Mouse (Mus musculus): Measurements from ENCODE around the gene Pmpca. TPM values are rescaled to one million over a fixed set of nuclear protein-coding genes. Genes with fewer than 3 reads are reported as not detected.

Gene Pmpca
- 117 and 151 TPM in 2 replicates for total RNA-seq (2021)
- long read RNA-seq, transcript Pmpca-201 (13 exons, 3,135 nt), result major isoform, 161 of 211 reads
- long read RNA-seq, partial matches to known transcripts, result 28 of 211 reads
- long read RNA-seq, other reads (novel, unspliced or antisense), result 20 of 211 reads

- peak; percentile 88 for DNase-seq
Observed at GRCm38 (mm10) chr2:26389154-26389690, at the start of gene Pmpca, which contains the start of gene Entr1. Gene Pmpca (plus strand): TSS chr2:26389339. Gene Entr1 (minus strand): TSS chr2:26389316.

GRCm38 (mm10) chr2:26341510-26341981 lies 47.6 kb upstream of the Pmpca start:
- no peak for DNase-seq

- DNase-seq, result peak; percentile 42
Observed at GRCm38 (mm10) chr2:26342044-26342443, 47.1 kb upstream of the Pmpca start.

- no peak for DNase-seq
Observed at GRCm38 (mm10) chr2:26342609-26343490, 46.3 kb upstream of the Pmpca start.

DNA sequence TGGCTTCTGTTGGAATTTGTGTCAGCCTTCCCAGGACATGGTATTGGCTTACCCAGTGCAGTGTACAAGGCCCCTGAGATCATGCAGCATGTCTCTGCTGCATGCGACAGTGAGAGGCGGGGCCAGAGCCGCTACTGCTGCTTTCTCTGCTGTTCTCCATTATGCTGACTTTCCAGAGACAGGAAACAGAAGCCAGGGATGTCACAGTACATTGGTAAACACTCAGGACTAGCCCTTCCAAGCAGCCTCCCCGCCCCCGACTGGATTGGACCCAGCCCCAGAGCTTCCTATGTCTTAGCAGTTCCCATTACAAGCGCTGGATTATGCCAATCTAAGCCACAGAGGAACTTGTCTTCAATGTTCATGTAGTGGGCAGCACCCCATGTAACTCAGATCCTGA lies 40.9 kb upstream of the Pmpca start:
- no peak for DNase-seq

GRCm38 (mm10) chr2:26351358-26352290 lies 37.5 kb upstream of the Pmpca start, which contains the start of gene Dnlz:
Gene Dnlz (minus strand): TSS chr2:26352110.
- peak; percentile 93 for DNase-seq

DNA sequence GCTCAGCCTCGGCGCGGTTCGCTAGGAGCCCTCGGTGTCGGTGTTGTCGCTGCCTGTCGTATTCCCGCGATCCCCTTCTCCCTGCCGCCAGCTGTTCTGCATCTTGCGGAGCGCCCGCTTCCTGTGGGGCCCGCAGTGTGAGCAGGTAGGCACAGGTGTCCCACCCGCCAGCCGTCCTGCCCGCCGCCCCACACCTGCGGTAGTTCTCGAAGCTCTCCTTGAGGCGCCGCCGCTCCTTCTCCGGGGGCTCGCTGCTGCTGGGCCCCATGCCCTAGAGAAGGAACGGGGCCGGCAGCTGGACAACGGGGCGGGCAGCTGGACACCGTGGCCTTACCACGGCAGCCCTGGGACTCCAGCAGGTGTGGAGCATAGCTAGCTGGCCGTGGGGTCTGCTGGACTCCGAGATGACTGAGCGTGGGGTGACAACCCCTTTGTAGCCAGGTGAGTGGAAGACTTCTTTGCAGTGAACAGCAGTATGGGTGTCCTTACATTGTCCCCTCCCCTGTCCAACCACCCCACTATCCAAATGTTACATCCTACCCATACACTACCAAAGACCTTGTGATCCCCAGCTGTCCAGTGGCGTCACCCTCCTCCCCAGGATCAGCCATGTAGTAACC lies 36.7 kb upstream of the Pmpca start:
- peak; percentile 41 for DNase-seq

DNA sequence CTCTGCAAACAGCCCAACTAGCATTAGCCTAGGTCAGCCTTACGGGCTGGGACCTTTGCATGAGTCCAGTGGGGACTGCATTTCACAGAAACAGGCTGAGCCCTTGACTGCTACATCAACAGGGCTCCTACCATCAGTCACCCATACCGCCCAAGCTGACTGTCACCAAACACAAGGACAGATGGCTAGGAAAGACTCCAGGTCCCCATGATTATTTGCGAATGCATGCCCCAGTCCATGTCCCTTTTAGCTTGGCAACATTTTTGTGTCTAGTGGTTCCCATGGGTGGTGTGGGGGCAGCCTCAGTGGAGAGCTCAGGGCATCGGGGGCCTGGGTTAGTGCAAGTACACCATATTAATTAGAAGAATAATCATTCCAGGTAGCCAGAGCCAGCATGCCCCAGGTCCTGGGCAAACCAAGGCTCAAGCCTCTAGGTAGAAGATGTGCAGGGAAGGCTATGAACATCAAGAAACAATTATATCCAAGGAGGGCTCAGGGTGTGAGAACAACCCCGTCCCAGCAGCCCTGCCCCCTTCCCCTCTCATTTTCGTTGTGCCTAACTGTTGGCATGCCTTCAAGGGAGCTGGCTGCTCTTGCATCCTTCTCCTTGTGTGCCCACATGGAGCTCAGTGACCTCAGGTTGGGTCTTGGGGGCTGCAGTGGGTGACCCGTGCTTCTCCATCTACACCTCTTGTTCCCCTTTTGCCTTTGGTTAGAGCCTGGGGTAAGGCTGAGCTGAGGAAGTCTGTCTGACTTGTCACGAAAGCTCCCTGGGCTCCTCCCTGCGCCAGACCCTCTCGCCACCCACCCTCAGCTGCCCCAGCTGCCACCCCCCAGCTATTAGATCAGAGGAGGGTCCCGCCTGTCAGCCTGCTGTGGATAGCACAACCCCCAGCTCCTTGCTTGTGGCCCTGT lies 35.8 kb upstream of the Pmpca start:
- no peak for DNase-seq

- DNase-seq, result no peak
Observed at GRCm38 (mm10) chr2:26354401-26354800, 34.7 kb upstream of the Pmpca start.

DNA sequence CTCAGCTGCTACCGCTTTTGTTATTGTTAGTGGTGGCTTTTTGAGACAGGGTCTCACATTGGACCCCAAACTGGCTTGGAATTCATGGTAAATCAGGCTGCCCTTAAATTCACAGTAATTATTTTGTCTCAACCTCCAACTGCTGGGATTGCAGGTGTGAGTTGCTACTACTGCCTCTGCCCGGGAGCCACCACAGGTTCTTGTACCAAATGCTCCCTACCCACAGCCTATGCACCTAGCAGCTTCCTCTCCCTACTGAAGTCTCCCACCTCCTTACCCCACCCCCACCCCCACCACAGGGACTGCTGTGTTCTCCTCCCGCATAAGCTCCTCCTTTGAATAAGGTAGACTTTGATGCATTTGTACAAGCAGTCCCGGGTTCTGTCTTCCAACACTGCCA lies 32.9 kb upstream of the Pmpca start:
- DNase-seq, result no peak

DNA sequence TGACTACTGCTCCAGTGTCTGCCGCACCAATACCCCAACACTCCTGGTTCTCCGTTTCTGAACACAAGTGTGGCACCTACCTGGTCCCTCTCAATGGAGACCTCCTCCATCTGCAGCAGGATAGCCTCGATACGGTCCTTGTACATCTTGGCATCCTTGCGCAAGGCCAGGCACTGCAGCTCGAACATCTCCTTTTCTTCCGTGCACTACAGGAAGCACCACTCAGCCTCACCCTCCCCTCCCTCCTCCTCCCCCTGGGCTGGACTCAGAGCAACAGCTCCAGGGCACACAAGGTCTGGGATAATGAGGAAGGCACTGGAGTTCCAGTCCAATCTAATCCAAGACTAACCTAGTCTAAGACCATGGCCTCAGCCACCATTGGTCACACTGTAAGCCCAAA lies 32.5 kb upstream of the Pmpca start:
- DNase-seq, result no peak

- no peak for DNase-seq
Observed at GRCm38 (mm10) chr2:26357484-26357883, 31.7 kb upstream of the Pmpca start.

- no peak for DNase-seq
Observed at GRCm38 (mm10) chr2:26358667-26359320, 30.3 kb upstream of the Pmpca start.

DNA sequence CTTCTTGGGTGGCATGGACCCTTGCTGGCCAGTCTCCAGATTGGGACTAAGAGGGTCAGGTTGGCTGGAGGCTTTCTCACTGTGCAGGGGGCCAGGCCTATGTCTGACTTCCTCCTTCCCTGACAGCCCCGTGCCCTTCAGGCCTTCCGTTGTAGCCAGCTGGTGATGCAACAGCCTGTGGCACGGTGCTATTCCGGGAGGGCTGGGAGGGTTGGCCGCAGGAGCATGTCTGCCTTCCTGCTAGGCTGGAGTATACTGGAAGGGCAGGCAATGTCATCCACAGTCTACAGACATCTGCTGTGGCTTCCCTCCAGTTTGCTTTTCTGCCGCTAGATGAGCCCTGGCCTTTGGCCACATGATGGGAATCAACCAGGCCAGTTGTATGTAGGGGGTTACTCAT lies 29.2 kb upstream of the Pmpca start:
- DNase-seq, result no peak

DNA sequence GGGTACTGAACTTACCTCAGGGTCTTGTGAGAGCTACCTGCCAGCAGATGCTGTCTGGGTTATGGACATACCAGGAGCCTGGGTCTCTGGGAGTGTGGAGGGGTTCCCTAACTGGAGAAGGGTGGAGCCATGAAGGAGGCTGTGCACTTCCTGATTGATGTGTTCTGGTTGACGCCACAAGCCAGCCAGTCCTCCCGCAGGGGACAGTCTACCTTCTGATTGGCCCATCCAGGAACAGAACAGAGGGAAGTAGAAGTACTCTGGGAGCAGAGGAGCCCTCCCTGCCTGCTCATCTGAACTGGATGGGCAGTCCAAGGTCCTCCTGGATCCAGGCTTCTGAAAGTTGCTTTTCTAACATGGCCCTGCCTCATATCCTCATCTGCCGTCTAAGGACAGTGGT lies 28.4 kb upstream of the Pmpca start, which contains the start of gene Card9:
Card9 (minus strand) TSS at position 147 of the 400 bp plus-strand sequence.
- DNase-seq, result no peak

DNA sequence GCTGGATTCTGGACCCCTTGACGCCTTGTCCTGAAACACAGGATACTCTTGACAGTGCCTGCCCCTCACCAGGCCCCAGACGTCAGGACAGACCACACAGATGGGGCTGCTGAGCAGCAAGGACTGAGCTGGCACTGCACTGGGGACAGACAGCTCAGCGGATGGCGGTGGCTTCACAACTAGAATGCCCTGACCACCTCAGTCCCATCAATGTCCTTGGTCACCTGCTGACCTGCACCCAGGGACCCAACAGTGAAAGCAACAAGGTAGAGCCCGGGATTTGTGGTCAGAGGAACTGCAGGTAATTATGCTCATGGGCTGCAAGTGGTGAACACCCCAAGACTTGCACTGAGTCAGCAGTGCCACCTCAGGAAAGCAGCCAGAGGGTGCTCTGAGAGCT lies 26.1 kb upstream of the Pmpca start:
- no peak for DNase-seq

DNA sequence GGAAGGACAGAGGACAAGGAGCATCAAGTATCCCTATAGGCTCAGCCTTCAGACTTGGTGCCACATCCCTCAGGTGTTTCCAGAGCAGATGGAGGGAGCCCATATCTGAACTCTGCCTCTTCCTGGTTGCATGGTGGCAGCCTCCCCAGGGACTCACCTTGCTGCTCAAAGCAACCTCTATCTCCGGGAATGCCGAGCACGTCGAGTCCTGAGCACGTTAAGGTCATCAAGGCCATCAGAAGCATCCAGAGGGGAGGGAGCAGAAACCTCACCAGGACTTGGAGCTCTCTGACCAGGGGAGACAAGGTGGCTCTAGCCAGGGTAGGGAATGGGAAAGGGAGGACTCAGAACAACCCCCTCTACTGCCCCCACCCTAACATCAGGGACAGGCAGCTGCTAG lies 25.7 kb upstream of the Pmpca start:
- DNase-seq, result no peak

DNA sequence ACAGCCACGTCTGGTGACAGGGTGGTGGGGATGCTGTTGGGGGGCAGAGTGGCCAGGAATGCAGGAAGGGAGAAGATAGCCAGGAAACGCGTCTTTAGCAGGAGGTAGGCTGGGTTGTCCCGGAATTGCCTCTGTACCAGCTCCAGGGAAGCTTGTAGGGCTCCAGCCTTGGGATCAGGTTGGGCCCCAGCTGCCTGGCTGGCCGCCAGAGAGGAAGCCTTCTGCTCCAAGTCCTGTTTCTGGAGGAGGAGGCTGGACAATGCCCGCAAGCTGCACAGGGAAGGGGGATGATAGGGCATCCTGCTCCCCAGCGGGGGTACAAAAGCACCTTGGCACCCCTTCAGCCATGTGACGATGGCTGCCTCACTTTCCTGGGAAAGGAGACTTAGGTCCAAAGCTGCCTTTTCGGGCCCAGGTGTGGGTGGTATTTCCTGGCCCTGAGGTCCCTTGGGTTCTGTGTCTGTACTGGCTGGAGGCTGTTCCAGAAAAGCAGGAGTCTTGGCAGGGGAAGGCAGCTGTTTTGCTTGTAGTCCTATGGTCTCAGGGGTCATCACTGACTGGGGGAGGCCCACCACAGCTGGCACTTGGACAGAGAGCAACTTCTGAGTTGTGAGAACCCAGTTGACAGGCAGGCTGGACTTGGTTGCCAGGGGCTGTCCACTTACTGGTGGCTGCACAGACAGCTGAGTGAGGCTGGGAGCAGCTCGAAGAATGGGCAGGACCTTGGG lies 24.2 kb upstream of the Pmpca start:
- DNase-seq, result peak; percentile 84

DNA sequence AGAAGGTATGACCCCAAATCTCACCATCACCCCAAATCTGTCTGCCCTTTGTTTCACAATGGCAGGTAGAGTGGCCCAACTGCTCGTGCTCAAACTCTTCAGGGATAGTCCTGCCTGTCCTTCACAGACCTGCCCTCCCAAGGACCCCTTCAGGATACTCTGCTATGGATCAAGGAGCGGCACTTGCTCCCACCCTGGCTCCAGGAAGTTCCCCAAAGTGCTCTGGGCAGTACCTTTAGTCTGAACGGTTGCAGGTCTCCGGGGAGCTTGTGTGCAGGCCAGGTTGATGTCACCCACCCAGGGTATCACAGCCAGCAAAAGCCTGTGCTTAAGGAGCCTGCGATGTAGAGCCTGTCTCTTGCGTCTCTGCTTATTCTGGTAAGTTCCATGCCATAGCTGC lies 21.2 kb upstream of the Pmpca start:
- DNase-seq, result no peak

All from adrenal gland, postnatal 25 days (tissue).